Mouse (Mus musculus) CH12.LX (cell line): ENCODE results near the gene Mrpl40.

Experiments
- KAT2A ChIP-seq: IDR thresholded peaks from 2 replicates; pipeline ENCODE4 v1.6.1; 2012; ENCODE audit warnings: low read length, improper control_type of control experiment, inconsistent platforms; ENCODE audit not compliant: insufficient replicate concordance
- POLR2A ChIP-seq: IDR thresholded peaks from 2 replicates; pipeline ENCODE4 v1.6.1; 2011; ENCODE audit warnings: low read depth, mild to moderate bottlenecking, improper control_type of control experiment, low read length
- RAD21 ChIP-seq: IDR thresholded peaks from 2 replicates; pipeline ENCODE4 v1.6.1; 2011; ENCODE audit warnings: low read depth, mild to moderate bottlenecking, low read length, improper control_type of control experiment, moderate library complexity
- TCF12 ChIP-seq: IDR thresholded peaks from 2 replicates; pipeline ENCODE4 v1.6.1; 2014; ENCODE audit warnings: low read depth, mild to moderate bottlenecking, inconsistent platforms, low read length, improper control_type of control experiment
- ZKSCAN1 ChIP-seq: IDR thresholded peaks from 2 replicates; pipeline ENCODE4 v1.6.1; 2012; ENCODE audit warnings: low read depth, inconsistent platforms, low read length, improper control_type of control experiment, borderline replicate concordance

- TF ChIP-seq POLR2A (no peak), KAT2A (no peak), TCF12 (no peak), ZKSCAN1 (no peak), RAD21 (no peak)
Measured at GRCm38 (mm10) chr16:18860186-18860585, 16.5 kb downstream of the Mrpl40 start.
